Mouse (Mus musculus): Measurements from ENCODE around the gene Mcoln1. TPM values are rescaled to one million over a fixed set of nuclear protein-coding genes. Genes with fewer than 3 reads are reported as not detected.

Mcoln1 gene
- polyA plus RNA-seq (2012; rRNA removed), result 286 and 410 TPM in 2 replicates

- peaks cover 7% of the 10 kb centered on the region; the same call in 1 of the 2 replicates for H3K4me1 ChIP-seq (ENCODE audit: control insufficient read depth, insufficient read depth, low read length)
- TF ChIP-seq POLR2A (IDR thresholded peaks at IDR 0.05; ENCODE audit: borderline replicate concordance, extremely low read depth, low read depth, low read length), result peak; percentile 82; the same call in 1 of the 2 replicates
- TF ChIP-seq CTCF (IDR thresholded peaks at IDR 0.05; ENCODE audit: insufficient read depth, low read length), result no peak
- DNase-seq, result peak; percentile 97
- under 1% methylated on average over 70 of the region's 70 CpGs for WGBS
- peak within 1 kb of the TSS; percentile 69 for H3K4me3 ChIP-seq (replicated peaks; ENCODE audit: extremely low read depth, low read depth, low read length)
Measured at GRCm38 (mm10) chr8:3500235-3501090, at the start of gene Mcoln1. TSS of gene Mcoln1 (plus strand) at chr8:3500457.

DNA sequence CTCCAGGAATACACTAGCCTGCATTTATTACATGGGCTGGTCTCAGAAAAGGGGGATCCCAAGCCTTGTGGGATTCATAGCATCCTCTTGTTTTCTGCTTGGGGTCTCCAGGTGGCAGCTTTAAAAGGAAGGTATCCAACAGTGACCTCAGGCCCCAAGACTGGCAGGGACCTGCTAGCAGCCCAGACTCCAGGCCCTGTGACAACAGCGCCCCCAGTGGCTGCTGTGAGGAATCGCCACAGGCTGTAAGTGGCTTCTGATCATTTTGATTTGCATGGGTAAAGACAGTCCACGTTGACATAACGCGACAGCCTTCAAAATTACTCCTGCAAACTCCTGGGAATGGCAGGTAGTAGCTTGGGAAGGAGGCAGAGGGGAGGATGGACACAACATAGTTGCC lies 49.6 kb upstream of the Mcoln1 start:
- WGBS, result 31% methylated on average over 5 of the region's 5 CpGs
- H3K4me1 ChIP-seq (ENCODE audit: control insufficient read depth, insufficient read depth, low read length), result no peaks in the 10 kb centered on the region
- peak; percentile 47 for DNase-seq
- TF ChIP-seq CTCF (IDR thresholded peaks at IDR 0.05; ENCODE audit: insufficient read depth, low read length) (peak; percentile 90), POLR2A (IDR thresholded peaks at IDR 0.05; ENCODE audit: borderline replicate concordance, extremely low read depth, low read depth, low read length) (no peak)
- H3K4me3 ChIP-seq (replicated peaks; ENCODE audit: extremely low read depth, low read depth, low read length), result no peak overlapping the region

DNA sequence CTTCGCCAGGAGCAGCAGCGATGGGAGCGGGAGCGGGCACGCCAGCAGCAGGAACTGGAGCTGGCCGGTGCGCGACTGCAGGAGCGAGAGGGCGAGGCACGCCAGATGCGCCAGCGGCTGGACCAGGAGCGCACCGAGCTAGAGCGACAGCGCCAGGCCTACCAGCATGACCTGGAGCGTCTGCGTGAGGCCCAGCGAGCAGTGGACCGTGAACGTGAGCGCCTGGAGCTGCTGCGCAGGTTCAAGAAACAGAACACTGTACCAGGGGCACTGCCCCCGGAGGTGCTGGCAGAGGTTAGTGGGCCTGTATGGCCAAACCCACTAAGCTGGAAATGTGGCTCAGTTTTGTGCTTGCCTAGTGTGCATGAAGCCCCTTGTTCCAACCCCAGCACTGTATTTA lies 48.3 kb upstream of the Mcoln1 start:
- DNase-seq, result no peak

DNA sequence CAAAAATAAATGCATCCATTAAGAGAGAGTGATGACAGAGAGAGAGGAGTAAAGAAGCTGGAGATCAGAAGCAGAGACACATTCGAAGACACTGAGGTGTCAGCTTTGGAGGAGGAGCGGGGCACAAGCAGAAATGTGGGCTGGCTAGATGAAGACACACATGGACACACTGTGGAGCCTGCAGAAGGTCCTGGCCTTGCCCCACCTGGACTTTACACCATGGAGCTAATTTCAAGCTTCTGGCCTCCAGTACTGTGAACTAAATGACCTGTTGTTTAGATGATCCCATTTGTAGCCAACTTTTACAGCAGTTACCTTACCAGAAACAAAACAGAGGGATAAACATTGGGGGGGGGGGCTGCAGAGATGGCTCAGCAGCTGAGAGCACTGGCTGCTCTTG lies 37.0 kb upstream of the Mcoln1 start:
- no peak for DNase-seq
- TF ChIP-seq POLR2A (IDR thresholded peaks at IDR 0.05; ENCODE audit: borderline replicate concordance, extremely low read depth, low read depth, low read length) (no peak), CTCF (IDR thresholded peaks at IDR 0.05; ENCODE audit: insufficient read depth, low read length) (no peak)
- no peak overlapping the region for H3K4me3 ChIP-seq (replicated peaks; ENCODE audit: extremely low read depth, low read depth, low read length)
- 87% methylated on average over 2 of the region's 2 CpGs for WGBS
- peaks cover 2% of the 10 kb centered on the region; the same call in 1 of the 2 replicates for H3K4me1 ChIP-seq (ENCODE audit: control insufficient read depth, insufficient read depth, low read length)

More for the DNA sequence above, 48.3 kb upstream of the Mcoln1 start:
- TF ChIP-seq CTCF (IDR thresholded peaks at IDR 0.05; ENCODE audit: insufficient read depth, low read length) (no peak), POLR2A (IDR thresholded peaks at IDR 0.05; ENCODE audit: borderline replicate concordance, extremely low read depth, low read depth, low read length) (no peak)
- H3K4me3 ChIP-seq (replicated peaks; ENCODE audit: extremely low read depth, low read depth, low read length), result no peak overlapping the region
- WGBS, result 98% methylated on average over 25 of the region's 25 CpGs
- no peaks in the 10 kb centered on the region for H3K4me1 ChIP-seq (ENCODE audit: control insufficient read depth, insufficient read depth, low read length)

GRCm38 (mm10) chr8:3464309-3464708 lies 35.9 kb upstream of the Mcoln1 start:
- no peak for TF ChIP-seq POLR2A (IDR thresholded peaks at IDR 0.05; ENCODE audit: borderline replicate concordance, extremely low read depth, low read depth, low read length)
- peak; percentile 64 for TF ChIP-seq CTCF (IDR thresholded peaks at IDR 0.05; ENCODE audit: insufficient read depth, low read length)
- H3K4me1 ChIP-seq (ENCODE audit: control insufficient read depth, insufficient read depth, low read length), result peaks cover 2% of the 10 kb centered on the region; the same call in 1 of the 2 replicates
- DNase-seq, result no peak
- no peak overlapping the region for H3K4me3 ChIP-seq (replicated peaks; ENCODE audit: extremely low read depth, low read depth, low read length)
- 47% methylated on average over 5 of the region's 5 CpGs for WGBS

- Histone ChIP-seq H3K4me3 (replicated peaks; ENCODE audit: extremely low read depth, low read depth, low read length) (peak within 1 kb of the TSS; percentile 65), H3K4me1 (ENCODE audit: control insufficient read depth, insufficient read depth, low read length) (peaks cover 2% of the 10 kb centered on the region; the same call in 1 of the 2 replicates)
- 5% methylated on average over 32 of the region's 32 CpGs for WGBS
- TF ChIP-seq POLR2A (IDR thresholded peaks at IDR 0.05; ENCODE audit: borderline replicate concordance, extremely low read depth, low read depth, low read length) (peak; percentile 63; the same call in 1 of the 2 replicates), CTCF (IDR thresholded peaks at IDR 0.05; ENCODE audit: insufficient read depth, low read length) (no peak)
- peak; percentile 100 for DNase-seq
Measured at GRCm38 (mm10) chr8:3467006-3467885, 33.0 kb upstream of the Mcoln1 start, which contains the start of gene Pex11g. TSS of gene Pex11g (minus strand) at chr8:3467680.

GRCm38 (mm10) chr8:3467886-3468545 lies 32.2 kb upstream of the Mcoln1 start:
- WGBS, result 52% methylated on average over 9 of the region's 9 CpGs

DNA sequence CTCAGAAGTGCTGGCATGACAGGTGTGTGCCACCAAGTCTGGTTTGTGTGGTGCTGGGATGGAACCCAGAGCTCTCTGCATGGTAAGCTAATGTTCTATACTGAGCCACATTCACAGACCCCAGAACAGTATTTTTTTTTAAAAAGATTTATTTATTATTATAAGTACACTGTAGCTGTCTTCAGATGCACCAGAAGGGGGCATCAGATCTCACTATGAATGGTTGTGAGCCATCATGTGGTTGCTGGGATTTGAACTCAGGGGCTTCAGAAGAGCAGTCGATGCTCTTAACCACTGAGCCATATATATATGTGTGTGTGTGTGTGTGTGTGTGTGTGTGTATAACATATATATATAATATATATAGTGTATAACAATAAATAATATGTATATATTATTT lies 31.4 kb upstream of the Mcoln1 start:
- no peak for DNase-seq
- H3K4me1 ChIP-seq (ENCODE audit: control insufficient read depth, insufficient read depth, low read length), result peaks cover 2% of the 10 kb centered on the region; the same call in 1 of the 2 replicates
- H3K4me3 ChIP-seq (replicated peaks; ENCODE audit: extremely low read depth, low read depth, low read length), result no peak overlapping the region
- TF ChIP-seq CTCF (IDR thresholded peaks at IDR 0.05; ENCODE audit: insufficient read depth, low read length), result no peak
- TF ChIP-seq POLR2A (IDR thresholded peaks at IDR 0.05; ENCODE audit: borderline replicate concordance, extremely low read depth, low read depth, low read length), result no peak
- WGBS, result 94% methylated on average over 1 of the region's 1 CpGs

More at GRCm38 (mm10) chr8:3467886-3468545, 32.2 kb upstream of the Mcoln1 start:
- H3K4me3 ChIP-seq (replicated peaks; ENCODE audit: extremely low read depth, low read depth, low read length), result peak overlapping the region; percentile 65
- TF ChIP-seq CTCF (IDR thresholded peaks at IDR 0.05; ENCODE audit: insufficient read depth, low read length), result no peak
- TF ChIP-seq POLR2A (IDR thresholded peaks at IDR 0.05; ENCODE audit: borderline replicate concordance, extremely low read depth, low read depth, low read length), result no peak
- peaks cover 2% of the 10 kb centered on the region; the same call in 1 of the 2 replicates for H3K4me1 ChIP-seq (ENCODE audit: control insufficient read depth, insufficient read depth, low read length)
- DNase-seq, result no peak
